Mouse (Mus musculus) kidney, adult 10 weeks (tissue): ENCODE data around the gene Fads1. TPM values are rescaled to one million over a fixed set of nuclear protein-coding genes. Genes with fewer than 3 reads are reported as not detected.

Experiments
- polyA plus RNA-seq: library from polyadenylated mRNA; stranded (reverse); fragments of 350-450 nt; fragmentation: Illumina TruSeq; extraction: RNeasy Lipid Tissue Mini Kit (QIAGEN cat#74804); gene quantifications from one replicate; pipeline ENCODE4 v1.2.3, GENCODE M21; 2014; ENCODE audit warnings: low read depth, low replicate concordance

Fads1 gene
- 54.3 TPM for polyA plus RNA-seq

GRCm38 (mm10) chr19:10182670-10183298 lies at the start of gene Fads1:
Gene Fads1, plus strand, starts transcription at chr19:10182888.

DNA sequence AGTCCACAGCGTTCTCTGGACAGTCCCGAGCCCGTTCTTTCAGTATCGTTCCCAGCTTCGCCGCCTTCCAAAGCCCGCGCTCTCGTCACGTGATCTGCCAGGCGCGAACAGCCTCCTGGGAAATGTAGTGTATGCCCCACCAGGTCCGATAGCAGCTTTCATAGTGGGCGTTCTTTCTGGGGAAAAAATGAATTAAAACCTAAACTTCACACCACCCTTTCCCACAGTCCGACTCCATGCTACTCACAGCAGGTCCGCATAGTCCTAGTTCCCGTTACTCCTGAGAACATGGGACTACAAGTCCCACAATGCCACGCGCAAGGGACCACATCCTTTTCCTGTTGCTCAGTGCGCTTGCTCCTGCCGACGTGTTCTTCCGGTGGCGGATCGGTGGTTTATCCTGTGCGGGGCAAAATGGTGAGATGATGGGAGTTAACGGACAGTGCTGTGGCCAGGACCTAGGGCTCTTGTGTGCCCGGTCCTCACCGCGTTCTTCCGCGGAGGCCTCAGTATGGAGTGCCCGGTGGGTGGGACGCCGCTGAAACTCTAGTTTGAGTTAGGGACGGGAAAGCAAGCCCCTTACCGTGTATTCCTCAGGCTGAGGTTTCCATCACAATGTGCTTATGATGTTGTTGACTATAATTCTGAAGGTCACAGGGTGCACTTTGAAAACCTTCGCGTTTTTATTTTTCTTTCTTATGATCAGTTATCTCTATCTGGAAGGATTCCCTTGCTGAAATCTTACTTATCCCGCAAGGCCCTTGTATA lies 21.3 kb downstream of the Fads1 start, which contains the start of the genes Tmem258 and Fen1:
Gene Tmem258, plus strand, starts transcription at position 167 of the 768 bp plus-strand sequence.
Gene Fen1, minus strand, starts transcription at position 322 of the 768 bp plus-strand sequence.

DNA sequence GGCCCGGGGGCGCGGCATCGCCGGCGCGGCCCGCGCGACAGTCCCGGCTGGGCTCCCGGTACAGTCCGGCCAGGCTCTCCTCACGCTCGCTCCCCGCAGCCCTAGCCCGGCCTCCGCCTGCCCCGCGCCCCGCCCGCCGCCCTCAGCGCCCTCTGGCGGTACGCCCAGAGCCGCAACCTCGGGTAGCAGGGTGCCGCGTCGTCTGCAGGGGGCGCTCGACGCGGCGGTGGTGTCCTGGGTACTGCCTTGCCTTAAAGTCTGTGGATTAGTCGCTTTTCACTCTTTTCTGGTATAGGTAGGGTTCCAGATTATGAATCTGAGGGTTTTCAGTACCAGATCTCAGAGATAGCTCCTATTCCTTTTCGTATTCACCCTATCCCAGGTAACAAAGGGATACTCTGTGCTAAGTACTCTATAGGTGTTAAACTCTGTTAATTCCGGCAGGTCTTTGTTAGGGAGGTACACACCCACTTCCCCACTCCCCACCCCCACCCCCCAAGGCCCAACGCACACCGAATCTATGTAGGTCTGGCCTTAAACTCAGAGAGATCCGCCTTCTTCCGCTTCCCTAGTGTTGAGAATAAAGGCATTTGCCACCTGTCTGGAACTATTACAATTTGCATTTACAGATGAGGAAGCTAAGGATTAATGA lies 58.1 kb downstream of the Fads1 start, which contains the start of gene Myrf:
Gene Myrf, minus strand, starts transcription at position 95 of the 652 bp plus-strand sequence.

Other genes with a start within 250 kb of the Fads1 start
- 3,567 TPM for gene Fth1, start 202.3 kb upstream of the Fads1 start, polyA plus RNA-seq
- gene Best1, start 181.3 kb upstream of the Fads1 start, polyA plus RNA-seq, result 0.20 TPM
- 3.1 TPM for gene Rab3il1, start 181.2 kb upstream of the Fads1 start, polyA plus RNA-seq
- 61.0 TPM for gene Fads3, start 141.3 kb upstream of the Fads1 start, polyA plus RNA-seq
- 23.4 TPM for gene Fads2, start 81.1 kb upstream of the Fads1 start, polyA plus RNA-seq
- 30.8 TPM for gene Tmem258, start 21.1 kb downstream of the Fads1 start, polyA plus RNA-seq
- 1.2 TPM for gene Fen1, start 21.3 kb downstream of the Fads1 start, polyA plus RNA-seq
- gene Myrf, start 57.9 kb downstream of the Fads1 start, polyA plus RNA-seq, result 1.8 TPM
- not detected for gene Dagla, start 122.0 kb downstream of the Fads1 start, polyA plus RNA-seq
- gene Syt7, start 206.2 kb downstream of the Fads1 start, polyA plus RNA-seq, result 0.65 TPM